Mouse (Mus musculus) small intestine, adult 2 months (tissue): ENCODE data around the gene Il4ra. TPM values are rescaled to one million over a fixed set of nuclear protein-coding genes. Genes with fewer than 3 reads are reported as not detected.
A peak's percentile ranks its signal among the peaks of the same experiment; 100 is the strongest.

Source experiments
- H3K27ac ChIP-seq: fragments of 200-500 bp; 2 replicates; pipeline ENCODE4 v1.5.1; 2012; ENCODE audit warnings: low read depth, low read length, control low read depth, inconsistent platforms; ENCODE audit not compliant: insufficient read depth
- H3K27me3 ChIP-seq: fragments of 200-500 bp; 2 replicates; pipeline ENCODE4 v1.6.1; 2012; ENCODE audit warnings: mild to moderate bottlenecking, moderate library complexity, low read length, inconsistent platforms; ENCODE audit not compliant: control insufficient read depth, insufficient read depth
- H3K36me3 ChIP-seq: fragments of 200-500 bp; 2 replicates; pipeline ENCODE4 v1.6.1; 2012; ENCODE audit warnings: mild to moderate bottlenecking, low read length, control low read depth, inconsistent platforms; ENCODE audit not compliant: control insufficient read depth, insufficient read depth
- H3K4me1 ChIP-seq: fragments of 200-500 bp; 2 replicates; pipeline ENCODE4 v1.6.1; 2012; ENCODE audit warnings: low read length, inconsistent platforms, mixed read lengths; ENCODE audit not compliant: control insufficient read depth, insufficient read depth, insufficient read length
- H3K4me3 ChIP-seq: fragments of 200-500 bp; 2 replicates; pipeline ENCODE4 v1.5.1; 2012; ENCODE audit warnings: low read depth, mild to moderate bottlenecking, control low read depth, inconsistent platforms, low read length, moderate library complexity
- CTCF ChIP-seq: fragments of 200-500 bp; IDR thresholded peaks from 2 replicates; pipeline ENCODE4 v1.5.1; 2012; ENCODE audit warnings: low read depth, mild to moderate bottlenecking, control low read depth, inconsistent platforms, low read length, moderate library complexity, mixed read lengths; ENCODE audit not compliant: insufficient replicate concordance, insufficient read length; ENCODE audit errors: extremely low read depth
- POLR2A ChIP-seq: fragments of 200-500 bp; IDR thresholded peaks from 2 replicates; pipeline ENCODE4 v1.6.1; 2012; ENCODE audit warnings: low read depth, mild to moderate bottlenecking, control low read depth, inconsistent platforms, low read length, moderate library complexity
- WGBS: fragments of 180-500 bp; shearing (Covaris S2); methylation state at CpG from one replicate; pipeline ENCODE4 v1.1.7; 2018; 5-methylcytosine and 5-hydroxymethylcytosine counted together
- polyA plus RNA-seq: library from polyadenylated mRNA; depleted of rRNA; stranded (reverse); fragments of >200 nt; gene quantifications from 2 replicates; pipeline ENCODE4 v1.2.3, GENCODE M21; 2012

Gene Il4ra
- polyA plus RNA-seq, 1 experiment, result 51.7 TPM

- H3K36me3 ChIP-seq, result peaks cover 92% of the 10 kb centered on the region
- peaks cover 5% of the 10 kb centered on the region for H3K4me1 ChIP-seq
- no peak overlapping the region for H3K27ac ChIP-seq
- no peak for TF ChIP-seq POLR2A
- no peak for TF ChIP-seq CTCF
- H3K27me3 ChIP-seq, result no peaks in the 10 kb centered on the region
- WGBS, result 73% methylated on average over 6 of the region's 6 CpGs
- H3K4me3 ChIP-seq, result no peak overlapping the region
Measured at GRCm38 (mm10) chr7:125572737-125573136, 20.8 kb downstream of the Il4ra start.

GRCm38 (mm10) chr7:125573849-125574248 is 21.9 kb downstream of the Il4ra start:
- no peak for TF ChIP-seq POLR2A
- TF ChIP-seq CTCF, result no peak
- Histone ChIP-seq H3K4me3 (no peak overlapping the region), H3K4me1 (peaks cover 5% of the 10 kb centered on the region), H3K27ac (no peak overlapping the region), H3K36me3 (peaks cover 85% of the 10 kb centered on the region), H3K27me3 (no peaks in the 10 kb centered on the region)
- WGBS, result 70% methylated on average over 2 of the region's 2 CpGs

- WGBS, result 83% methylated on average over 3 of the region's 3 CpGs
- no peak overlapping the region for H3K4me3 ChIP-seq
- peaks cover 5% of the 10 kb centered on the region for H3K4me1 ChIP-seq
- no peak overlapping the region for H3K27ac ChIP-seq
- TF ChIP-seq POLR2A, result no peak
- TF ChIP-seq CTCF, result no peak
- H3K36me3 ChIP-seq, result peaks cover 76% of the 10 kb centered on the region
- no peaks in the 10 kb centered on the region for H3K27me3 ChIP-seq
Measured at GRCm38 (mm10) chr7:125574832-125575231, 22.9 kb downstream of the Il4ra start.

- Histone ChIP-seq H3K27ac (no peak overlapping the region), H3K36me3 (peaks cover 65% of the 10 kb centered on the region), H3K27me3 (no peaks in the 10 kb centered on the region), H3K4me3 (no peak overlapping the region), H3K4me1 (peaks cover 6% of the 10 kb centered on the region)
- 82% methylated on average over 16 of the region's 16 CpGs for WGBS
- TF ChIP-seq POLR2A, result no peak
- TF ChIP-seq CTCF, result no peak
Measured at GRCm38 (mm10) chr7:125575738-125576540, 24.0 kb downstream of the Il4ra start.

GRCm38 (mm10) chr7:125576982-125577381 is 25.1 kb downstream of the Il4ra start:
- Histone ChIP-seq H3K27ac (peak overlapping the region; percentile 51), H3K4me3 (no peak overlapping the region), H3K27me3 (no peaks in the 10 kb centered on the region), H3K4me1 (peaks cover 10% of the 10 kb centered on the region), H3K36me3 (peaks cover 55% of the 10 kb centered on the region)
- no peak; the same call in 1 of the 2 replicates for TF ChIP-seq POLR2A
- TF ChIP-seq CTCF, result no peak
- 34% methylated on average over 7 of the region's 7 CpGs for WGBS

- TF ChIP-seq POLR2A (no peak), CTCF (no peak)
- peak overlapping the region; percentile 45 for H3K27ac ChIP-seq
- peaks cover 10% of the 10 kb centered on the region for H3K4me1 ChIP-seq
- 75% methylated on average over 11 of the region's 11 CpGs for WGBS
- no peak overlapping the region for H3K4me3 ChIP-seq
- no peaks in the 10 kb centered on the region for H3K27me3 ChIP-seq
- H3K36me3 ChIP-seq, result peaks cover 49% of the 10 kb centered on the region
Measured at GRCm38 (mm10) chr7:125577486-125578088, 25.7 kb downstream of the Il4ra start.

GRCm38 (mm10) chr7:125578106-125578505 is 26.2 kb downstream of the Il4ra start:
- Histone ChIP-seq H3K4me1 (peaks cover 10% of the 10 kb centered on the region), H3K36me3 (peaks cover 43% of the 10 kb centered on the region), H3K27ac (no peak overlapping the region; the same call in 1 of the 2 replicates), H3K4me3 (no peak overlapping the region), H3K27me3 (no peaks in the 10 kb centered on the region)
- WGBS, result 76% methylated on average over 3 of the region's 3 CpGs
- TF ChIP-seq POLR2A (no peak), CTCF (no peak)
